Mouse (Mus musculus): ENCODE results near the gene Herc2.
"Not testable (repeated sequence)": the region's sequence is repeated elsewhere in the genome, so short reads cannot be mapped to it uniquely, and the experiment has no call there.

The Herc2 gene

DNA sequence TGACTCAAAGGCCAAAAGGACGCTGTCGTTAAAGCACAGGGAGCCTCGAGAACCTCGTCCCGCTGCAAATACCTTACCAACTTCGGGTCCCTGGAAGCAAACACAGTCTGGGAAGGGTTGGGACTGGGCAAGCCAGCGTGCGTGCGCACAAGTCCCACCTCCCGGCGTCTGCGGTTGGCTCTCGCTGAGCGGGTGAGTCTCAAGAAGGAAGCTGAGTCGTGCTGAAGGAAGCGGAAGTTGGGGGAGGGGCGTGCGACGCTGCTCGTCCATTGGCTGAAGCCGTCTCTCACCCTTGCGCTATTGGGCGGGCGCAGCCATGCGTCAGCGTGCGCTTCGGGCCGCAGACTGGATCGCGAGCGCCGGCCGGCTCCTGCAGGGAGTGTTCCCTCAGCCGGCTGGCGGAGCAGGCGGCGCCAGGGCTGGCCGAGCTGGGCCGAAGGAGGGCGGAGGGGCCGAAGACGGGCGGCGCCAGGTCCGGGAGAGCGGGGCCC, at the start of gene Herc2:
Herc2 (plus strand) TSS at position 366 of the 491 bp plus-strand sequence.
- DNase-seq (ENCODE audit: extremely low spot score, low read depth, low spot score) = peak; percentile 95

- DNase-seq (ENCODE audit: extremely low spot score, low read depth, low spot score) = no peak
Measured at GRCm38 (mm10) chr7:56010318-56011017, 39.5 kb upstream of the Herc2 start.

GRCm38 (mm10) chr7:56011018-56011333, 39.0 kb upstream of the Herc2 start:
- no peak for DNase-seq (ENCODE audit: extremely low spot score, low read depth, low spot score)

DNA sequence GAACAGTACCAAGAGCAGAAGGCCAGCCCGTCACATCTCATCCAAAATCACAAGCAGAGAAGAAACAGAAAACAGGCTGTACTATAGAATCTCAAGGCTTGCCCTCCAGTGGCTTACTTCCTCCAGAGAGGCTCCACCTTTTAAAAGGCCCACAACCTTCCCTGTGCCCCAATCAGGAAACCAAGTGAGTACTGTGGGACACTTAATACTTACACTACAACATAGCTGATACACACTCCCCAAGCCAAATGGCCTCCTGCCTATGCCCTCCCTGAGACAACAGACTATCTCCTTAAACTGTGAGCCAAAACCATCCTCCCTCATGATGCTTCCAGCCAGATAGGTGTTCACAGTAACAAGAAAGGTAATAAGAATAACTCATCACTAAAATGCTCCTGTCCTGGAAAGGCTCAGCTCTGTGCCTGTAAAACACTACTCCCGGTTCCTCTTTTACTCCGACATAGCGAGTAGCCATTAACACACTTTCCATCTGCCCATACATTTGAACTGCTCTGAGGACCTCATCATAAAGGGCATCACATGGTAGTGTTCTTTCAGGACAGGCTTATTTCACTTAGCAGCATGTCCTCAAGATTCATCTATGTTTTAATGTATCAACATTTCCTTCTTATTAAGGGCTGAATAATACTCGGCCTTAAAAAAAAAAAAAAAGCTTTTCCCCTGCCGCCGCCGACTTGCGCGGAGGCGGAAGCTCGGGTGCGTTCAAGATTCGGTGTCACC, 36.6 kb upstream of the Herc2 start:
- no peak for DNase-seq (ENCODE audit: extremely low spot score, low read depth, low spot score)

- DNase-seq (ENCODE audit: extremely low spot score, low read depth, low spot score) = not testable (repeated sequence)
Measured at GRCm38 (mm10) chr7:56014002-56014702, 35.8 kb upstream of the Herc2 start.

- no peak for DNase-seq (ENCODE audit: extremely low spot score, low read depth, low spot score)
Measured at GRCm38 (mm10) chr7:56015172-56015571, 34.8 kb upstream of the Herc2 start.

DNA sequence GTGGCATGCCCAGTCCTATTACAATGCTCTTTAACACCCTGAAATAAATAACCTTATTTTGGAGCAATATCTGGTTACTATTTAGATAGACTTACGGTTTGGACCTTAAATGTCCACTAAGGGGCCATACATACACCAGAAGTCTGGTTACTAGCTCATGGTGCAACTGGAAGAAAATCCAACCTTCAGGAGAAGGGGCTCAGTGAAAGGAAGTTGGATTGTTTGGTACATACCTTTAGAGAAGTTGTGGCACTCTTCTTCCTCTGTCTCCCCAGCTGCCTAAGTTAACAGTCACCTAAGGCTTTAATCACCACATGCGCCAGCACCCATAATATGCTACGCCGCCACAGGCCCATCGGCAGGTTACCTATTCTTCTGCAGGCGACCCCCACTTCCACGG, 34.2 kb upstream of the Herc2 start:
- DNase-seq (ENCODE audit: extremely low spot score, low read depth, low spot score) = no peak

- DNase-seq (ENCODE audit: extremely low spot score, low read depth, low spot score) = no peak
Measured at GRCm38 (mm10) chr7:56017761-56018160, 32.2 kb upstream of the Herc2 start.

- DNase-seq (ENCODE audit: extremely low spot score, low read depth, low spot score) = no peak
Measured at GRCm38 (mm10) chr7:56018446-56018971, 31.5 kb upstream of the Herc2 start.

DNA sequence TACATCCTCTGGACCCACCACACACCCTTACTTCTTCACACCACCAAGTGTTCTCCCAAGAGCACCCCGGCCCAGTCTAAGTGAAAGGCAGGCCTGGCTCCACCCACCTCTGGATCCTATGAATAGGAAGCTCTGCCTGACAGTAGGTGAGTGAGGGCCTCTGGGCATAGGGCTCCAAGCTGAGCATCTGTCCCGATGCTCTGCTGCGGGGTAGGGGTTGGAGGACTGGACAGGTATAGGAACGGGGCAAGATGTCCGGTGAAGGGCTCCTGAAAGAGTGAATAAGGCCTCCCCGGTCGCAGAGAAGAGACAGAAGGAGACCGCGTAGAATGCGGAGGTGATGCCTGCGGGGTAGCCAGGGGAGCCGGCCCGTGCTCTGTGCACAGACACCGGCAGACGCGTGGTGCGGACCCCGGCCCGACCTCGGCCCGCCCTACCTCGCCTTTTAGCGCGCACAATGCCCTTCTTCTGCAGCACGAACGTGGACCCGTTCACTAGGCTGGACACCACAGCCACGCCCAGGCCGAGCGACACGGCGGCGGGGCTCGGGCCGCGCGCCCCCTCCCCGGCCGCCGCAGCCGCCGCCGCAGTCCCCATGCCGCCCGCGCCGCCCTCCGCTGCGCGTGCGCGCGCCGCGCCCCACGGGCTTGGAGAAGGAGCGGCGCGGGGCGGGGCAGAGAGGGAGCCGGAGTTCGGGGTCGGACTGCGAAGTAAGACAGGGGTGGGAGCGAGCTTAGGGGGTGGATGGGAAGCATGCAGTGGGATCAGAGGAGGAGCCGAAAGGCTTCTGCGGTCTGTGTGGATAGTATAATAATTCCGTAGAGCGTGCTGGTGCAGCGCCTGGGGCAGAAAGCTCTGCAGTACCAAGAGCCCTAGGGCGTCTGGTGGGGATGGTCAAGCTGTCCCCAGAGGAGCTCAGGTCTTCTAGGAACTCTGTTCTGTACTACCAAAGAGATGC, 30.7 kb upstream of the Herc2 start:
- no peak for DNase-seq (ENCODE audit: extremely low spot score, low read depth, low spot score)

GRCm38 (mm10) chr7:56019930-56020253, 30.1 kb upstream of the Herc2 start, which contains the start of gene Nipa1:
Gene Nipa1, minus strand, starts transcription at chr7:56019954.
- no peak for DNase-seq (ENCODE audit: extremely low spot score, low read depth, low spot score)

DNA sequence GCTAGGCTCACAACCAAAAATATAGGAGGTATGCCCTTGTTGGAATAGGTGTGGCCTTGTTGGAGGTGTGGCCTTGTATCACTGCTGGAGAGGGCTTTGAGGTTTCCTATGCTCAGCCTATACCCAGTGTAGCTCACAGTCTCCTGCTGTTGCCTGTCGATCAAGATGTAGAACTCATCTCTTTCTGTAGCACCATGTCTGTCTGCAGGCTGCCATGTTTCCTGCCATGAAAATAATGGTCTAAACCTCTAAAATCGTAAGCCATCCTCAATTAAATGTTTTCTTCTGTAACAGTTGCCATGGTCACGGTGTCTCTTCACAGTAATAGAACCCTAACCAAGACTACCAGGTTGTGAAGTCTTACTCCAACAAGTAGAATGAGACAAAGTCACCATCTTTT, 26.4 kb upstream of the Herc2 start:
- no peak for DNase-seq (ENCODE audit: extremely low spot score, low read depth, low spot score)

DNA sequence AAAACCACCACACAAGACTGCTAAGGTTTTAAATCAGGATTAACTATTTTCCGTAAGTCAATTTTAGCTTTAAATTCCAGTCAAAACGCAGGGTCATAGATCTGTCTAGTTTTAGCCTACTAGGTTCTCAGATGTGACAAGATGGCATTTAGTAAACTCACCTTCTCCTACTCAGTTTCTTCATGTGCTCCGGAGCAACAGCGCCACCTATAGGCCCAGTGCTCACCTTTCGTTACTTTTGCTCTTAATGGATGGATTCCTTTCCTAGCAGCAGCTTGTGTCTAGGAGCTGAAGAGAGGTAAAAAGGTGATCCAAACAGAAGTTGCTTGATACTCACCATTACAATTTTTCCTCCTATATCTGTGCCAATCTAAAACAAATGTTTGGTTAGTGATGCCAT, 7.6 kb upstream of the Herc2 start:
- DNase-seq (ENCODE audit: extremely low spot score, low read depth, low spot score) = peak; percentile 63

DNA sequence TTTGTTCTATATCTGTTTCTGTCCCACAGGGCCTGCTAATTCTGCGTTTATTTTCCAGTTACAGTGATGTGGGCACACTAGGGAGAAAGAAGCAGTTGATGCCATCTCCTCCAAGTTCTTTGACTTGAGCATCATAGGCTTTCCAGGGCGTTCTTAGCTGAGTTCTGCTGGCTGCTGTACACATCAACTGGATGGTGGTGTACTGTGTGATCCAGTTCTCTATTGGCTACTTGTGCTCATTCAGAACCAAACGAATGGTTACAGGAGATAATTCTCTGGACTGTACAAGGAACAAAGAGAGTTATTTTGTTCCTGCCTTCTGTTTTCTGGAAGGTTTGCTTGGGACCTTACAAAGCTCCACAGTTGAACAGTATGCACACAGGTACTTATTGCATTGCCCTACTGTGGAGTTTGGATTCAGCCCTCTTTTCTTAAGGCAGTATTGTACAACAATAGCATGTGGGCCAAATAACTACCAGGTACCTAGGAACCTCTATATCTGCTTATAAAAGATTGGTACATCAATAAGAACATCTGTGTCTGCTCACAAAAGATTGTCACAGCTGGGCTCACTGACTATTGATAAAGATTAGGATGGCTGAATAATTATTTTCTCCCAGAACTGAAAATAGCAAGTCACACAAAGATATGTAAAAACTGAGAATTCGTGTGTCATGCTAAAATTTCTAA, 6.3 kb upstream of the Herc2 start:
- DNase-seq (ENCODE audit: extremely low spot score, low read depth, low spot score) = no peak

DNA sequence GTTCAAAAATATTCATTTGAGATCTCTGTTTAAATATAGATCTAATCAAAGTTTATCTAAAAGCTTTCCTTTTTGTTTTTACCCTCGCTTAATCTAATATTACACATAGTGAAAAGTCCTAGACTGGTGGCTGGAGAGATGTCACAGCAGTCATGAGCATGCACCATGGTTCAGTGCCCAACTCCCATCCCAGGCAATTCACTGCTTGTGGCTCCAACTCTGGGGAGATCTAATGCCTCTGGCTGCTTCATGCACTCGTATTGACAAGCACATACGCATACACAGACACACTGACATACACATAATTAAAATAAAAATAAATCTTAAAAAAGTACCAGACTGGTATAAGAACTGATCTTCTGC, 5.7 kb upstream of the Herc2 start:
- no peak for DNase-seq (ENCODE audit: extremely low spot score, low read depth, low spot score)

GRCm38 (mm10) chr7:56047178-56047577, 2.8 kb upstream of the Herc2 start:
- DNase-seq (ENCODE audit: extremely low spot score, low read depth, low spot score) = no peak

- peak; percentile 35 for DNase-seq (ENCODE audit: extremely low spot score, low read depth, low spot score)
Measured at GRCm38 (mm10) chr7:56050487-56050911, 503 bp downstream of the Herc2 start.

- DNase-seq (ENCODE audit: extremely low spot score, low read depth, low spot score) = no peak
Measured at GRCm38 (mm10) chr7:56052996-56053395, 3.0 kb downstream of the Herc2 start.

GRCm38 (mm10) chr7:56055338-56055737, 5.3 kb downstream of the Herc2 start:
- DNase-seq (ENCODE audit: extremely low spot score, low read depth, low spot score) = no peak

GRCm38 (mm10) chr7:56064876-56065275, 14.9 kb downstream of the Herc2 start:
- DNase-seq (ENCODE audit: extremely low spot score, low read depth, low spot score) = no peak
